Mouse (Mus musculus) CH12.LX (cell line): Measurements from ENCODE around the gene Mgam. TPM values are rescaled to one million over a fixed set of nuclear protein-coding genes. Genes with fewer than 3 reads are reported as not detected.

ENCODE experiments used
- DNase-seq: peaks from one replicate; pipeline ENCODE4 v3.0.0-alpha.2; 2013; ENCODE audit errors: extremely low read depth
- H3K27ac ChIP-seq: 2 replicates; pipeline ENCODE4 v1.5.1; 2012; ENCODE audit warnings: low read depth, mild to moderate bottlenecking, control low read depth, moderate library complexity; ENCODE audit not compliant: insufficient read depth
- H3K27me3 ChIP-seq: replicated peaks from 2 replicates; pipeline ENCODE3; 2012; ENCODE audit warnings: inconsistent platforms
- H3K36me3 ChIP-seq, 2 experiments: replicated peaks in 1 of 2; 2 replicates each; pipeline versions ENCODE3 to v1.6.1; 2012; ENCODE audit warnings: inconsistent platforms in 1 of 2, low read length in 1 of 2, mild to moderate bottlenecking in 1 of 2, mixed read lengths in 1 of 2, moderate library complexity in 1 of 2; ENCODE audit not compliant: control insufficient read depth in 1 of 2, insufficient read depth in 1 of 2
- H3K4me1 ChIP-seq, 2 experiments: 2 replicates each; pipeline ENCODE4 v1.6.1; 2012; ENCODE audit warnings: inconsistent platforms in 1 of 2, moderate library complexity in 1 of 2; ENCODE audit not compliant: insufficient read depth in 2 of 2, control insufficient read depth in 1 of 2
- H3K4me2 ChIP-seq: 2 replicates; pipeline ENCODE4 v1.6.1; 2012; ENCODE audit warnings: low read depth, mild to moderate bottlenecking, control low read depth; ENCODE audit not compliant: poor library complexity, insufficient read depth, severe bottlenecking
- H3K4me3 ChIP-seq, 3 experiments: fragments of 150-350 bp in 1 of 3; sonication (generic) in 1 of 3; replicated peaks in 1 of 3; 2 replicates each; pipeline versions ENCODE3 to v1.5.1; 2011 to 2012; ENCODE audit warnings: low read depth in 2 of 3, low read length in 2 of 3, mild to moderate bottlenecking in 2 of 3, moderate library complexity in 2 of 3, control low read depth in 1 of 3, improper control_type of control experiment in 1 of 3, inconsistent platforms in 1 of 3, mixed read lengths in 1 of 3; ENCODE audit not compliant: poor library complexity in 1 of 3
- H3K79me2 ChIP-seq: replicated peaks from 2 replicates; pipeline ENCODE4 v1.6.1; 2012; ENCODE audit warnings: mild to moderate bottlenecking, moderate library complexity; ENCODE audit not compliant: control insufficient read depth, poor library complexity, insufficient read depth, severe bottlenecking; ENCODE audit errors: extremely low read depth
- H3K9ac ChIP-seq: 2 replicates; pipeline ENCODE4 v1.6.1; 2012; ENCODE audit warnings: low read depth, mild to moderate bottlenecking, control low read depth, moderate library complexity; ENCODE audit not compliant: insufficient read depth
- H3K9me3 ChIP-seq: replicated peaks from 2 replicates; pipeline ENCODE3; 2012; ENCODE audit warnings: low read length, inconsistent platforms, mixed read lengths
- BHLHE40 ChIP-seq: IDR thresholded peaks from 2 replicates; pipeline ENCODE4 v1.6.1; 2011; ENCODE audit warnings: mild to moderate bottlenecking, low read depth, low read length, improper control_type of control experiment
- CHD2 ChIP-seq: IDR thresholded peaks from 2 replicates; pipeline ENCODE4 v1.6.1; 2011; ENCODE audit warnings: low read length, improper control_type of control experiment
- ELF1 ChIP-seq: IDR thresholded peaks from 2 replicates; pipeline ENCODE4 v1.6.1; 2014; ENCODE audit warnings: low read depth, mild to moderate bottlenecking, inconsistent platforms, low read length, improper control_type of control experiment
- GABPA ChIP-seq: IDR thresholded peaks from 2 replicates; pipeline ENCODE4 v1.6.1; 2012; ENCODE audit warnings: low read depth, low read length, improper control_type of control experiment, inconsistent platforms; ENCODE audit not compliant: insufficient replicate concordance
- IRF4 ChIP-seq: IDR thresholded peaks from 2 replicates; pipeline ENCODE4 v1.6.1; 2014; ENCODE audit warnings: low read depth, mild to moderate bottlenecking, inconsistent platforms, low read length, improper control_type of control experiment
- JUN ChIP-seq: IDR thresholded peaks from 2 replicates; pipeline ENCODE4 v1.6.1; 2011; ENCODE audit warnings: low read depth, mild to moderate bottlenecking, low read length, improper control_type of control experiment, moderate library complexity; ENCODE audit not compliant: insufficient read depth
- MXI1 ChIP-seq: IDR thresholded peaks from 2 replicates; pipeline ENCODE4 v1.6.1; 2011; ENCODE audit warnings: mild to moderate bottlenecking, low read depth, low read length, improper control_type of control experiment
- MYC ChIP-seq: IDR thresholded peaks from 2 replicates; pipeline ENCODE4 v1.6.1; 2011; ENCODE audit warnings: low read depth, mild to moderate bottlenecking, improper control_type of control experiment, low read length
- NELFE ChIP-seq: IDR thresholded peaks from 2 replicates; pipeline ENCODE4 v1.6.1; 2011; ENCODE audit warnings: low read depth, low read length, improper control_type of control experiment
- PAX5 ChIP-seq: IDR thresholded peaks from 2 replicates; pipeline ENCODE4 v1.6.1; 2012; ENCODE audit warnings: low read length, inconsistent platforms, mixed read lengths
- POLR2A ChIP-seq: IDR thresholded peaks from 2 replicates; pipeline ENCODE4 v1.6.1; 2011; ENCODE audit warnings: low read depth, mild to moderate bottlenecking, improper control_type of control experiment, low read length
- RAD21 ChIP-seq: IDR thresholded peaks from 2 replicates; pipeline ENCODE4 v1.6.1; 2011; ENCODE audit warnings: low read depth, mild to moderate bottlenecking, low read length, improper control_type of control experiment, moderate library complexity
- SMC3 ChIP-seq: IDR thresholded peaks from 2 replicates; pipeline ENCODE4 v1.6.1; 2011; ENCODE audit warnings: low read depth, low read length, improper control_type of control experiment
- TCF12 ChIP-seq: IDR thresholded peaks from 2 replicates; pipeline ENCODE4 v1.6.1; 2014; ENCODE audit warnings: low read depth, mild to moderate bottlenecking, inconsistent platforms, low read length, improper control_type of control experiment
- USF1 ChIP-seq: IDR thresholded peaks from 2 replicates; pipeline ENCODE4 v1.6.1; 2014; ENCODE audit warnings: low read depth, mild to moderate bottlenecking, inconsistent platforms, low read length, improper control_type of control experiment
- USF2 ChIP-seq: conservative IDR thresholded peaks from 2 replicates; pipeline ENCODE4 v1.6.1; 2011; ENCODE audit warnings: low read depth, low read length, improper control_type of control experiment
- ZC3H11A ChIP-seq: IDR thresholded peaks from 2 replicates; pipeline ENCODE4 v1.6.1; 2012; ENCODE audit warnings: low read depth, mild to moderate bottlenecking, inconsistent platforms, low read length, improper control_type of control experiment
- ZKSCAN1 ChIP-seq: IDR thresholded peaks from 2 replicates; pipeline ENCODE4 v1.6.1; 2012; ENCODE audit warnings: low read depth, inconsistent platforms, low read length, improper control_type of control experiment, borderline replicate concordance
- dilution Hi-C: fragments of 300-500 bp; cut with MboI; formaldehyde crosslinking; loops from 2 replicates; pipeline ENCODE4 v1.14.3; 2020; ENCODE audit warnings: low sequenced_read_pairs; ENCODE audit not compliant: extremely low pct_unique_long_range_greater_than_20kb, extremely low pct_ligation_motif_present
- in situ Hi-C: fragments of 300-500 bp; cut with MboI; formaldehyde crosslinking; loops from 3 replicates; pipeline ENCODE4 v1.14.3; 2019; ENCODE audit warnings: low sequenced_read_pairs, low pct_ligation_motif_present, low pct_unique_long_range_greater_than_20kb, mixed read lengths
- polyA plus RNA-seq: library from polyadenylated mRNA; unstranded; fragments of >175 nt; gene quantifications from 2 replicates; pipeline ENCODE4 v1.2.1, GENCODE M21; 2012; ENCODE audit warnings: low read depth; ENCODE audit not compliant: insufficient read length
- total RNA-seq, 2 experiments: library from RNA; depleted of rRNA; stranded (reverse); fragments of 300-350 nt in 1 of 2; fragments of >200 nt in 1 of 2; gene quantifications; 2 replicates each; pipeline ENCODE4 v1.2.3; 2012 to 2014

Gene Mgam
- total and polyA plus RNA-seq, 3 experiments: 0.06 TPM; not detected in 2

GRCm38 (mm10) chr6:40626111-40626510 lies 2.5 kb upstream of the Mgam start:
- no peaks in the 10 kb centered on the region for H3K9me3 ChIP-seq
- H3K27me3 ChIP-seq: no peaks in the 10 kb centered on the region
- H3K27ac ChIP-seq: no peak overlapping the region
- H3K36me3 ChIP-seq: no peaks in the 10 kb centered on the region
- dilution Hi-C loops (no loop called here), in situ Hi-C loops (no loop called here)
- TF ChIP-seq MYC (no peak), GABPA (no peak), PAX5 (no peak), CHD2 (no peak), SMC3 (no peak), MXI1 (no peak), RAD21 (no peak)
- DNase-seq: no peak
- H3K4me1 ChIP-seq: no peaks in the 10 kb centered on the region
- H3K4me2 ChIP-seq: no peak overlapping the region
- H3K79me2 ChIP-seq: no peaks in the 10 kb centered on the region
- no peak overlapping the region for H3K4me3 ChIP-seq
- no peak overlapping the region for H3K9ac ChIP-seq

- H3K4me1 ChIP-seq: no peaks in the 10 kb centered on the region
- in situ Hi-C loops (no loop called here), dilution Hi-C loops (no loop called here)
- no peak overlapping the region for H3K9ac ChIP-seq
- no peak for TF ChIP-seq GABPA
- no peak for TF ChIP-seq SMC3
- no peak for TF ChIP-seq USF1
- TF ChIP-seq POLR2A: no peak
- TF ChIP-seq BHLHE40: no peak
- TF ChIP-seq JUN: no peak
- no peak for TF ChIP-seq ELF1
- H3K27ac ChIP-seq: no peak overlapping the region
- no peaks in the 10 kb centered on the region for H3K79me2 ChIP-seq
- no peaks in the 10 kb centered on the region for H3K27me3 ChIP-seq
- no peak overlapping the region for H3K4me2 ChIP-seq
- no peak overlapping the region for H3K4me3 ChIP-seq
- no peaks in the 10 kb centered on the region for H3K9me3 ChIP-seq
- no peaks in the 10 kb centered on the region for H3K36me3 ChIP-seq
- no peak for DNase-seq
Measured at GRCm38 (mm10) chr6:40634640-40635071, 6.0 kb downstream of the Mgam start.

GRCm38 (mm10) chr6:40635559-40635958 lies 6.9 kb downstream of the Mgam start:
- Histone ChIP-seq H3K9ac (no peak overlapping the region), H3K27ac (no peak overlapping the region), H3K27me3 (no peaks in the 10 kb centered on the region), H3K4me2 (no peak overlapping the region), H3K9me3 (no peaks in the 10 kb centered on the region), H3K36me3 (no peaks in the 10 kb centered on the region), H3K79me2 (no peaks in the 10 kb centered on the region), H3K4me3 (no peak overlapping the region), H3K4me1 (no peaks in the 10 kb centered on the region)
- TF ChIP-seq JUN (no peak), ELF1 (no peak), ZKSCAN1 (no peak), MXI1 (no peak), NELFE (no peak), IRF4 (no peak), USF2 (no peak), TCF12 (no peak), ZC3H11A (no peak), SMC3 (no peak)
- DNase-seq: no peak
- in situ Hi-C loops (no loop called here), dilution Hi-C loops (no loop called here)
